Mouse (Mus musculus) brain, embryonic 18.5 days (tissue): ENCODE measurements around the gene Dnajc19.

Source experiments
- DNase-seq: peaks from one replicate; pipeline ENCODE4 v3.0.0-alpha.2; 2012; ENCODE audit warnings: low read depth, low spot score

Dnajc19 gene

DNA sequence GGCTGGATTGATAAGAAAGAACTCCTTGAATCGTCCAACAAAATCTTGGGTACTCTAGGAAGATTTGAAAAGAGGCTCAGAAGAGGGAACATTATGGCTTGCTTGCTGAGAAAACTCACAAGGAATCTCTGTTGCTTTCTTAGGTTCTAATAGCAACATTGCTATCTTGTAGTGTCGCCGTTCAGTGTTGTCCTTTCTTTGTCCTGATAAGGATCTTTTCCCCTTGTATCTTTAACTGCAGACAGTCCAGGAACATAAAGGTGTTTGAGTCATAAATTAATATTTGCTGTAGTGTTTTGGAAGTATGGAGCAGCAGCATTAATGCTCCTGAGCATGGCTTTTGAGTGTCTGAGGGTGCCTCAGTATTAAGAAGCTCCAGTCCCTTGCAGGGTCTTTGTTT, 50.5 kb downstream of the Dnajc19 start:
- no peak for DNase-seq

DNA sequence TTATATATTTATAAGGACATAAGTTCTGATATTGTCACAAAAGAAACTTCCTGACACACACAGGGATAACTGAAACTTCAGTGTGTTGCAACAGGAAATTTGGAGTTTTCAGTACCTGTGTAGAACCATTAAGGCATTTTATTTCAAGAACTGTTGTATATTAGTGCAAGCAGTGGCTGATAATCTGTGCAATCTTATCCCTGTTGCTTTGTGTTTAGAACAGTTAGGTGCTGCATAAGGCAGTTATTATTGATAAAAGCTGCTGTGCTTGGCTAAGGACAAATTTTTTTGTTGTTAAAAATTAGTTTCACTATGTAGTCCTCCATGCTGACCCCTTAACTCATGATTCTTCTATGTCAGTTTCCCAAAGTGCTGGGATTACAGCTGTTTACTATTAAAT, 52.2 kb downstream of the Dnajc19 start:
- DNase-seq: no peak

DNA sequence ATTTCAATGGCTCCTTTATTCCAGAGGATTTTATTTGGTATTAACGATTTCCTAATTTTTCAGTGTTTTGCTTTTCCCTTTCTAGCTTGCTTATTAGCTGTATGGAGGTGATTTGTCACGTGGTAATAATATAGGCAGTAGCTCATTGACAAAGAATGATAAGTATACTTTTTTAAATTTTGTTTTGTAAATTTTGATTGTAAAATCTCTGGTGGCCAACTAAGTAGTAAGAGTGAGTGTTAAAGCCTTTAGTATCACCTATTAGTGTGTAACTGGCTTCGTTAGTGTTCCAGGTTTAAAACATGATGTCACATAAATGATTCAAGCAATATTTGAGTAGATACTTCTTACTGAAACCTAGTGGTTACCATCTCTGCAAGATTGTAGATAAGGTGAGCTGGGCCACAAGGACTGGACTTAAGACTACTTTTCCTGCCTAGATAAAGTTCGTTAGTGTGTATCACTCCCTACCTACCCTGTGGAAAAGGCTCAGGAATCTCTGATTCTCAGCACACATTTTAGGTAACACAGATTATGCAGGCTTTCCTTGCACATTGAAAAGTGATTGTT, 59.8 kb downstream of the Dnajc19 start:
- DNase-seq: no peak

DNA sequence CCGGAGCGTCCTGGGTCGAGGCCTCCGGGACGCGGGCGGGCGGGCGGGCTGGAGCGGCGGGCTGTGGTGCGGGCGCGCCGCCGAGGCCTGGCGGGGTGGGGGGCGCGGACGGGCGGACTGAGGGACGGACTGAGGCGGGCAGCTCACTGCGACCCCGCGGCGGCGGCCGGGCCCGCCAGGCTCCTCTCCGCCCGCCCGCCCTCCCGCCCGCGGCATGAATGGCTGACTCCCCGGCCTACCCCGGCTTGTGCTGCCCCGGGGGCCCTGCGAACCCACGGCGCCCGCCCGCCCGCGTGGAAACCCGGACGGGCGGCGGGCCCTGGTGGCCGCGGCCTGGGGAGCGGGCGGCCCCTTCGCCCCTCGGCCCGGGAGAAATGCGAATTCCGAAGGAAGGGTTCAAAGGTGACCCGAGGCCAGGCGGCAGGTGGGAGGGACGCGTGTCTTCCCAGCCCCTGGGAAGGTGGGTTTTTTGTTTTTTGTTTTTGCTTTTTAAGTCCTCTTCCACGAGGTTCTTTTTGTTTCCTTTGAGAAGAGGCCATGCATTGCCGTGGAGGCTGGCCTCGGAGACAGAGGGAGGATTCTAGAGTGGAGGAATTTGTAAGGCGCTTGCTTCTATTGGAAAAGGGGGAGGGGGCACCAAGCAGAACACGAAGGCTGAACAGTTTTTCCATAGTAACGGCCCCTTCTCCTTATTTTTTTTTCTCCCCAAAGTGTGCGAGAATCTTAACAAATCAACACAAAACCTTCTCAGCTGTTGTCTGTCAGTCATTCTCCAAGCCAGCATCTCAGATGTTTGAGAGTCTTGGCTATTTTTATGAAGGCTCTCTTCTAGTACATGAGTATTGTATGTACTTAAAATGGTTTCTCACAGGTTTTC, 60.5 kb downstream of the Dnajc19 start:
- DNase-seq: no peak

DNA sequence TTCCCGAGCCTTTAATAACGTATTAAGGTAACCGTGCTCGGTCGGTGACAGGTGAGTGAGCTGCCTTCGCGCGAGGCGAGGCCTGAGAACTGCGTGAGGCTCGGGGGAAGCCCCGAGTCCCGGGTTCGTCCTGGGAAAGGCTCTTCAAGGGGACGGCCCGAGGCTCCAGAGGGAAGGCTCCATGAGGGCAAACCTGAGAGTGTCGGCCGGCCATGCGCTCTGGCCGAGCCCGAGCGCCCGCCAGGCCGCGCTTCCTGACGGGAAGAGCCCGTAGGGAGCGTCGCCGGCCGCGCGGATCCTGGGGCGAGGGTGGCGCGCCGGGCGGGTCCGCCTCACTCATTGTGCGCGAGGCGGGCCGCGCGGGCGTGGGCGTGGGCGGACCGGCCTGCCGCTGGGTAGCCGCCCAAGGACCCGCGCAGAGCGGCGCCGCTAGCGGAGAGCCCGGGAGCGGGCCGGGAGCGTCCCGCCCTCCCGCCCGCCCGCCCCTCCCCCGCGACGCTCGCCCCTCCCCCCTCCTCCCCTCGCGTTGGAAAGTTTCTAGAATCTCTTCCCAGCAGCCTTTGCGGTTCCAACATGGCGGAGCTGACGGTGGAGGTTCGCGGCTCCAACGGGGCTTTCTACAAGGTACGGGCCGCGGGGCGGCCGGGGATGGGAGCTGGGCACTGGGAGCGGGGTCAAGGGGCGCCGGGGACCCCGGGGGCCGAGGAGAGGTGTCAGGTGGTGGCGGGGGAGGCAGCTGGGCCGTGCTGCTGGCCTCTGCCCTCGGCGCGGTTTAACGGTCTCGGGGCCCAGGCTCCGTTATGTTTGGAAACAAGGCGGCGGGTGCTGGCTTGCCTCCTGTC, 61.4 kb downstream of the Dnajc19 start, which contains the start of gene Fxr1:
Gene Fxr1, plus strand, starts transcription at position 404 of the 842 bp plus-strand sequence.
- DNase-seq: peak; percentile 71

DNA sequence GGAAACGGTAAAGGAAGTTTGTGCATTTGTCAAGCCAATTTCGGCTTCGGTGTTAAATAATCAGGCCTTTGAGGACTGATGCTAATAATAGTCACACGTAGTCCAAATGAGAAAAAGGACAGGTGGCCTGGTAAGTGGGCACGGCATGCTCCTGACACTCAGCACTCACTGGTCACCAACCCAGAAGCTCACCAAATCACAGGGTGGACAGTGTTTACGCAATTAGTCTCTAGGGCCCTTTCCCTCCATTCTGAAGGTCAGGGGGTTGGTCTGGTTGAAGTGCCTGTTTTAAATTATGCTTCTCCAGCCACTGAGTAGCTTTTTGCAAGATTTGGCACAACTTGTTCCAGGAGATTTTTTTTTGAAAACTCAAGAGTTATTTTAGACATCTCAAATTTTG, 72.9 kb downstream of the Dnajc19 start:
- DNase-seq: no peak

DNA sequence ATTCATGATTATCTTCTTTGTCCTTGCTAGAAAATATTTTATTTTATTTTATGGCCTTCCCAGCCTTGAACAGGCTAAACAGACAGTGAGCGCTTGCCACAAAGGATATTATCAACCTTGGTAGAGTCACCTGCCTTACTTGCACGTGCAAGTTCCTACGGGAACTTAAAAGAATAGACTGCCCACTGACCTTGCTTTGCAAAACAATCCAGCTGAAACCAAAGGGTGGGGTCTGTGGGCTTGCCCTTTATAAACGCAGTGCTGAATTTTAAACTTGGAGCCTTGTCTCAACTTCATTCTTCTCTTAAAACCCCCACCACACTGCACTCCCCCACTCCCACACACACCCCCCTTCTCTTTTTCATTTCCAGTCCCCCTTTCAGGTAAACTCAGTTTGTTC, 73.5 kb downstream of the Dnajc19 start:
- DNase-seq: no peak

DNA sequence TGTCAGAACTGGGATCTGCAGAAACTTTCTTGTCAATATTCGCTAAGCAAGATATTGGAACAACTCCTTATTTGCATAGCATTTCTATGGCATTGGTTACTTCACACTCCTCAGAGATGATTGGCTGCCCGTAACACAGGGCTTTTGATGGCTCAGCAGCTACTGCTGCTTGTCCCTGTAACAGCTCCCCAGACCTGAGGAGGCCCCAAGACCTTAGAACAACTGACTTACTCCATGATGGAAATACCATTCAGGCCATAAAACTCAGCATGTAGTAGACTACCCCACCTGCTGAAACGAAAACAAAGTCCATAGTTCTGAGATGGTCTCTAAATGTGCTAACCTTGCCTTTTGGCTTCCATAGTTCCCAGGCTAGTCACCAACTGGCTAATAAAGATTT, 74.3 kb downstream of the Dnajc19 start:
- no peak for DNase-seq

DNA sequence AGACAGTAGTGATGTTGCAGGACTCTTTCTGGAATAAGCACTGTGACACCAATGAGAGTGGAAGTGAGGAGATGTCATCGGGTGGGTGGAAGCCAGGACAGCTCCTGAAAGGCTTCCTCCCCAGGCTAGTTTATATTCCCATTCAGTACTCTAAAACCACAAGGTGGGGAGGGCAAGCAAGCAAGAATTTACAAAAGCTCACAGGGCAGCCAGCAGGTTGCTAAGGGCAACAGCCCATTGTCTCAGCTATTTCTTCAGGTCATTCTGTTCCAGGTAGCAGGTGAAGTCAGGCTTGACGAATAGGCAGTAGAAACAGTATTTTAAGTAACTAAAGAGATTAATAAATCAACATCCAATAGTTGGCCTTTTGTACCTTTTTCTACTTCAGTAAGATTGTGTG, 74.8 kb downstream of the Dnajc19 start:
- no peak for DNase-seq
